Mouse (Mus musculus): ENCODE data around the gene Lexm.

Gene Lexm

DNA sequence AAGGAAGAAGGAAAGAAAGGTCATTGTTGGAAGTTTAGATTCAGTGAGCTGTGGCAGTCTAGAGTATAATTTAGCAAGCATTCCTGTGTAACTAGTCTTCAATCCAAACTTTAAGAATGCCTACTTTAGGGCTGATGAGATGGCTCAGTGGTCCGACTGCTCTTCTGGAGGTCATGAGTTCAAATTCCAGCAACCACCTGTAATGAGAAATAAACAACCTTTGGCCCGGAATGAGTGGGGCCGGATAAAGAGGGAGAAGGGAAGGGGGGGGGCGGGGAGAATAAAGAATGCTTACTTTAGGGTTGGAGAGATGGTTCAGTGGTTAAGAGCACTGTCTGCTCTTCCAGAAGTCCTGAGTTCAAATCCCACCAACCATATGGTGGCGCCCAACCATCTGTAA lies 59.8 kb downstream of the Lexm start:
- H3K27me3 ChIP-seq (ENCODE audit: control insufficient read depth, insufficient read depth, low read length, poor library complexity, severe bottlenecking), result no peaks in the 10 kb centered on the region
- no peak for DNase-seq (ENCODE audit: low read depth, low spot score)
- H3K36me3 ChIP-seq (ENCODE audit: control insufficient read depth, insufficient read depth, low read length, poor library complexity, severe bottlenecking), result no peaks in the 10 kb centered on the region

DNA sequence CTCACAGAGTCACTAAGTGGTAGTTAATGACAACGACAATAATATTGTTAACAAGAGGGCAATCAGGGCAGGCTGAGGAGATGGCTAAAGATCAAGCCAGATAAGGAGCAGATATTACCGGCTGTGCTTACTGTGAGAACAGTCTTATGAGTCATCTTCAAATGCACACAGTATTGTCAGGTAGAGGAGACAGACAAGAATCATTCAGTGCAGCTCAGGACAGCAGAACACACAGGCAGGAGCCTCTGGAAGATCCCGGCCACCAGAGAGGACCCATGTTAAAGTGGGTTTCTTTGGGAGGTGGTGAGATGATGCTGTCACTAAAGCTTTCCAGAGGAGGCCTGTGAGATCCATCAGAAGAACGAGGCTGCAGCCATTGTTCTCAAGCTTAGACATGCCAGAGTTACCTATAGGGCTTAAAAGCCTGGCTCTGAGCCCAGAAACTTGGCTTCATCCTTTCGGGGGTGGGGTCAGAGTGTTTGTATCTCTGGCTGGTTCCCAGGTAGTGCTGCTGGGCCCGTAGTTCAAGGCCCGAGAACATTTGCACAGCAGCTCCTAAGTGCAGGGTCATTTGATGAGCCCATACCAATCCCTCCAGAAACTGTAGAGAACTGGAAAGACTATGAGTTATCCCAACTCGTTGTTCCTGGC lies 66.4 kb downstream of the Lexm start:
- H3K27me3 ChIP-seq (ENCODE audit: control insufficient read depth, insufficient read depth, low read length, poor library complexity, severe bottlenecking), result no peaks in the 10 kb centered on the region
- no peaks in the 10 kb centered on the region for H3K36me3 ChIP-seq (ENCODE audit: control insufficient read depth, insufficient read depth, low read length, poor library complexity, severe bottlenecking)
- DNase-seq (ENCODE audit: low read depth, low spot score), result no peak

DNA sequence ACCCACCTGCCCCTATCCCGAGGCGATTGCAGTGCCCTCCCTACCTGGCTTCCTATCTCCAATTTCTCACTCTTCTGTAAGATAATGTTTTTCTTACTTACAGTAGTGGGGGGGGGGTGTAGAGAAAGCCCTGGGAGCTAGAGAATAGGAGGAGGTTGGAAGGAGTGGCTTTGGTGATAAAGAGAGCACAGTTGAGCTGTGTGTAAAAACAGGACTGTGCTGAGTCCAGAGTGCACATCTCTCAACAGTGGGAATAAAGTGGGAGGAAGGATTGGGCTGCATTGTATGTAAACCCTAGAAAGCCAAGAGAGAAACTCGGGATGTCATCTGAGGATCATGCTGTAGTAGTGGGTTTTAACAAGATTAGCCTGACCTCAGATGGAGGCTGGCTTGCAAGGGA lies 68.9 kb downstream of the Lexm start:
- Histone ChIP-seq H3K36me3 (ENCODE audit: control insufficient read depth, insufficient read depth, low read length, poor library complexity, severe bottlenecking) (no peaks in the 10 kb centered on the region), H3K27me3 (ENCODE audit: control insufficient read depth, insufficient read depth, low read length, poor library complexity, severe bottlenecking) (no peaks in the 10 kb centered on the region)
- no peak for DNase-seq (ENCODE audit: low read depth, low spot score)

DNA sequence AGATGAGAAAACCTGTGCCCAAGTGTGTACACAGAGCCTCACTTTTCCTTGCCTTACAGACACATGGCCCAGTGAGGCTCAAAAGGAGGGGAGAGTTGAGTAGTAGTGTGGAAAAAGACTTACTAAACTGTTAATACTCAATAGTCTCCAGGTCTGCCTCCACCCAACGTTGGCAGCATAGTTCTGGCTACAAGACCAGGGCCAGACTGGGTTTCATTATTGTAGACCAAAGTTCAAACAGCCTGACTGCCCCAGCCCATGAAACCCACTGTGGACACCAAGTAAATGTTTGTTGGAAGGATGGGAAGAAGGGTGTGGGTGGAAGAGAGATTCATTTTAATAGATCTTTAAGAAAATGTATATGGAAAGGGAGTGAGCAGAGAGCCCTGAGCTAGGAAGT lies 70.1 kb downstream of the Lexm start:
- DNase-seq (ENCODE audit: low read depth, low spot score), result no peak

DNA sequence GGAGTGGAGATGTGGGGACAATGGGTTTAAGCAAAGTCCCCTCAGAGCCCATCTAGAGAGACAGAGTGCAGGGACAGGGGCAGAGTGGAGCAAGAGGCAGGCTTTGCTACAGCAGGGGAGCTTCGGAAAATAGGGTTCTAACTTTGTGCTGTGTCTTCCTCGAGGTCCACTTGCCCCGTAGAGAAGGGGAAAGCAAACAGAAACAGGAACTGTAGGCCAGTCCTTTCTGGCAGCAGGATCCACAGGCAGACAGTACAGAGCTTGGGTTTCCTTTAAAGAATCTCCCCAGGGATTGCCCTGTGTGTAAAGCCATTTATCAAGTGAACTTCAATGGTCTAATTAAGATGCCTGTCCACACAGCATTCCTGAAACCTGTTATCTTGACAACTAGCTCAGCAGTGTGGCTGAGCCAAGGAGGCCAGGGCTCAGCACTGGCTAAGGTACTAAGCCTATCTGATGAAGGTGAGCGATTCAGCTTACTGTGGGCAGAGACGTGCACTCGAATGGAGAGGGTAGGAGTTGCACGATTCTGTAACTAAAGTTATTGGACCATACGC lies 71.1 kb downstream of the Lexm start:
- DNase-seq (ENCODE audit: low read depth, low spot score), result no peak
- no peaks in the 10 kb centered on the region for H3K36me3 ChIP-seq (ENCODE audit: control insufficient read depth, insufficient read depth, low read length, poor library complexity, severe bottlenecking)

More for the DNA sequence above, 70.1 kb downstream of the Lexm start:
- Histone ChIP-seq H3K36me3 (ENCODE audit: control insufficient read depth, insufficient read depth, low read length, poor library complexity, severe bottlenecking) (no peaks in the 10 kb centered on the region), H3K27me3 (ENCODE audit: control insufficient read depth, insufficient read depth, low read length, poor library complexity, severe bottlenecking) (no peaks in the 10 kb centered on the region)

DNA sequence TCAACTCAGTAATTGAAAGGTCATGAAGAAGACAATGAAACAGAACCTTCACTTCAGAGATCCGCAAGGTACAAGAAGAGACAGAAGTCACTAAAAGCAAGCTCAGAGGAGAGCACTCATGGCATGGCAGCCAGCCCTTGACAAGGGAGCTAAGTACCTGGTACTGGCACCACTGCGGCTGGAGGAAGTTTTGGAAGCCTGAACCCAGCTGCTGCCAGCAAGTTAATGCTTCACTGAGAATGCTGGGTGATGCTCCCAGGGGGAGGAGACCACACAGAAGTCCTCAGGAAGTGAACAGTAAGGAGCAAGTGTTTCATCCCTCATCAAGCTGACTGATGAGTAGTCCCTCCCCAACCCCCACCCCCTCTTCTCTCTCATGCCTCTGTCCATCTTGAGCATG lies 74.8 kb downstream of the Lexm start:
- no peaks in the 10 kb centered on the region for H3K27me3 ChIP-seq (ENCODE audit: control insufficient read depth, insufficient read depth, low read length, poor library complexity, severe bottlenecking)
- no peaks in the 10 kb centered on the region for H3K36me3 ChIP-seq (ENCODE audit: control insufficient read depth, insufficient read depth, low read length, poor library complexity, severe bottlenecking)
- DNase-seq (ENCODE audit: low read depth, low spot score), result no peak

More for the DNA sequence above, 71.1 kb downstream of the Lexm start:
- H3K27me3 ChIP-seq (ENCODE audit: control insufficient read depth, insufficient read depth, low read length, poor library complexity, severe bottlenecking), result no peaks in the 10 kb centered on the region

DNA sequence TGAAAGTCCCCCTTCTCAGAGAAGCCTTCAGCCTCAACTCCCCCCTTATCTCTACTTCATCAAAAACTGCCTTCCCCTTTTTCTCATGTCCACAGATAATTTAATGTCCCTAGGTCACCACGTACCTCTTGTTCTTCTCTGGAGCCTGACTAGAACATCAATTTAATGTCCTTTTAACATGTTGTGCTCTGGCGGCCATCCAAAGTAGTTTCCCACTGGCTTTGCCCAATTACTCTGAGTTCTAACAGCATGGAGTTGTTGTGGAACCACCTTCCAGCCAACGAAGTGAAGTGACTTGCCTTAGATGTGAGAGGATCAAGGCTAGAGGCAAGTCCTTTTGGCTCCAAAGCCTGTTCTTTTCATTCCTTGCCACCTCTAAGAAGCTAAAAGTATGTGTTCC lies 75.5 kb downstream of the Lexm start:
- Histone ChIP-seq H3K36me3 (ENCODE audit: control insufficient read depth, insufficient read depth, low read length, poor library complexity, severe bottlenecking) (no peaks in the 10 kb centered on the region), H3K27me3 (ENCODE audit: control insufficient read depth, insufficient read depth, low read length, poor library complexity, severe bottlenecking) (no peaks in the 10 kb centered on the region)
- DNase-seq (ENCODE audit: low read depth, low spot score), result no peak
